Mouse (Mus musculus): Measurements from ENCODE around the gene Aldh8a1.
"Not testable (repeated sequence)": the region's sequence is repeated elsewhere in the genome, so short reads cannot be mapped to it uniquely, and the experiment has no call there.

DNA sequence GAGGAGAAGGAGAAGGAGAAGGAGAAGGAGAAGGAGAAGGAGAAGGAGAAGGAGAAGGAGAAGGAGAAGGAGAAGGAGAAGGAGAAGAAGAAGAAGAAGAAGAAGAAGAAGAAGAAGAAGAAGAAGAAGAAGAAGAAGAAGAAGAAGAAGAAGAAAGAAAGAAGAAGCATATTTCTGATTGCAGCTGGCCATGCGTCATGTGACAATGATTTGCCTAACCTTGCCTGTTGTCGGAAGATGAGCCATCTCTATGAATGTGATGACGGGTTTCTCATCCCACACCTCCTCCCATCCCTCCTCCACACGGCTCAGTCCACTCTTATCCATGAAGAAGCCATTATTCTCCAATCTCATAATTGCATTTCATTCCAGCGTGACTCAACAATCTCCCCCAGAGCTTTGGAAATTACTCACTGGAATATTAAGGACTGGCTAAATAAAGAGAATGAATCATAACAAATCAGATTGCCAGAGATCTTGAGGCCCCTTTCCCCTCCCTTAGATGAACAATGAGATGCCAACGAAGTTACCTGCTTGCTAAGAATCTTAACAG, 21.9 kb downstream of the Aldh8a1 start:
- not testable (repeated sequence) for TF ChIP-seq CTCF (IDR thresholded peaks at IDR 0.05; ENCODE audit: borderline replicate concordance, control insufficient read depth, extremely low read depth, insufficient read depth, low read length, poor library complexity); POLR2A (IDR thresholded peaks at IDR 0.05; ENCODE audit: control insufficient read depth, extremely low read depth, insufficient read depth, low read length, poor library complexity)
